Mouse (Mus musculus) heart, adult 9 months (tissue): Measurements from ENCODE around the gene Plekha3.

Experiments used
- DNase-seq, 2 experiments: peaks; one replicate each; pipeline ENCODE4 v3.0.0; 2022; ENCODE audit warnings: low spot score in 2 of 2

The Plekha3 gene

GRCm38 (mm10) chr2:76676401-76677226, 1.5 kb downstream of the Plekha3 start:
- DNase-seq: no peak

DNA sequence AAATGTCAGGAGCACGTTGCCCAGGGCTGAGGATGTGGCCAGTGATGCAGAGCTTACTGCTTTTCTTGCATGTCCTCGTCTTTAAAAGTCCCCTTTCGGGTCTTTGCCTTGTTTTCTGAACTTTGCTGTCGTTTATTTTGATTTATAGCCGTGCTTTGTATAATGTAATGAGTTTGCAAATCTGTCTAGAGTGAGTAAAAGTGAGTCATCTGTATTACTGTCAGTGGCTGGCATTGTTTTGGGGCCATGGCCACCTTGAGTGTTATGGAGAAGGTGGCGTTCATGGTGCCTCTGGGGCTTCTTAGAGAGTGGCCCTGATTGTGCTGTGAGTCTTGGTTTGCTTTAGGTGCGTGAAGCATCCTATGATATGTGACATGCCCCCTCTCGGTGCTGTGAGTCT, 7.2 kb downstream of the Plekha3 start:
- no peak for DNase-seq

DNA sequence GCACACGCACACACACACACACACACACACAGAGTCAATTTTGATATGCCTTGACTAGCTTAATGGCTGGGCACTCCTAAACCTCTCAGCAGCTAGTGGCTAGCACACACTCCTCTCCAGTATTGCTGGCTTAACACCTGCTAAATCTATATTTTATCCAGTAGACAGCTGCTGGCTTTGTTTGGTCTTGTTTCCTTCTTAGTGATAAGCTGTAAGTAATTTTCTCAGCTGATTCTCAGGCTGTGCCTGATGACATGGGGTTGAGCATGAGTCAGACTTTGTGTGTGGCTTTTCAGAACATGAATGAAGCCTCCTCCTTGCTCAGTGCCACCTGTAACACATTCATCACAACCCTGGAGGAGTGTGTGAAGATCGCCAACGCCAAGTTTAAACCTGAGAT, 11.9 kb downstream of the Plekha3 start:
- no peak for DNase-seq

DNA sequence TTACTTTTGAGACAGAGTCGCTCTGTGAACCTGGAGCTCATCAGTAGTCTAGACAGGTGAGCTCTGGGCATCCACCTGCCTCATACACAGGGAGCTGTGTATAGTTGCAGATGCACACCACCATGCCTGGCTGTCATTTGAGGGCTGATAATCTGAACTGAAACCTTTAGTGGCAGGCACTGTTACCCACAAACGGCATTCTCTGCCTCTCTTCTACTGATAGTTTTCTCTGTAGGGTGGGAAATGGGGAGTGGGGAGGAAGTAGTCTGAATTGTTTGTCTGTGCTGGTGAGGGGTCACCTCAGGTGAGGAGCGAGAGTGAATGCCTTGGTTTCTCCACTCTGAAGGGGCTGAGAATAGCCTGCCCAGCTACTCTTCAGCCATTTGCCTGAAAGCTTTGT, 12.5 kb downstream of the Plekha3 start:
- DNase-seq: no peak

DNA sequence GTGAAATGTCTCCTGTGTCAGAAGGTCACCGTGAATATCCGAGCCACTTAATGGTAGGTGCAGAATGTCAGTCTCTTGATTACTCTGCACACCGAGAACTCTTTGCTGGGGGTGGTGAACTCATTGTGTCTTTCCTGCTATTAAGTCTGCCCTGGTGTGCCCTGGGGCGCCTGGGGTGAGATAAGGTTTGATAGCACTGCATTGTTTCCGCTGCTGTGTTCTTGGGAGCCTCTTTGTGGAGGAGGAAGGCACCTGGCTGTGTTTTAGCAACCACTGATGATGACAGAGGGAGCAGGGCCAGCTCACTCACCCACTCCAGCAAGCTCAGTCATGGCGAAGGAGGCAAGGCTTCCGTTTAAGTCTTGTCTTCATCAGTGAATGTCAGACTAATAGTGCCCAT, 13.1 kb downstream of the Plekha3 start:
- no peak for DNase-seq

- DNase-seq: peak; percentile 71 to 81
These were observed 15.5 kb downstream of the Plekha3 start for GRCm38 (mm10) chr2:76690436-76691204.

DNA sequence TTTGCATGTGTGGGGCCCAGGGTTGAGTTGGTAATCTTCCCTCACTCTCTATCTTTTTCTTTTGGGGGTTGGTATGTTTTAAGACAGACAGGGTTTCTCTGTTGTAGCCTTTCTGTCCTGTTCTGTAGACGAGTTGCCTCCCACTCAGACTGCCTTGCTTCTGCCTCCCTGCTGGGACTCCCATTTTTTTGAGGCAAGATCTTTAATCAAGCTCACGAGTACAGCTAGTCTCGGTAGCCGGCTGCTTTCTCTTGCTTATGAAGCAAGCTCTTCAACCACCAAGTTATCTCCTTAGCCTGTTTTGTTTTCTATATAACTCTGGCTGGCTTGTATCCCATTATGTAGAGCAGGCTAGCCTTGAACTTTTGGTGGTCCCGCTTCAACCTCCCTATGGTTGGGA, 18.7 kb downstream of the Plekha3 start:
- no peak for DNase-seq

- DNase-seq: peak in 1 of 2 experiments; percentile 46
These were observed 20.2 kb downstream of the Plekha3 start for GRCm38 (mm10) chr2:76695290-76695689.

DNA sequence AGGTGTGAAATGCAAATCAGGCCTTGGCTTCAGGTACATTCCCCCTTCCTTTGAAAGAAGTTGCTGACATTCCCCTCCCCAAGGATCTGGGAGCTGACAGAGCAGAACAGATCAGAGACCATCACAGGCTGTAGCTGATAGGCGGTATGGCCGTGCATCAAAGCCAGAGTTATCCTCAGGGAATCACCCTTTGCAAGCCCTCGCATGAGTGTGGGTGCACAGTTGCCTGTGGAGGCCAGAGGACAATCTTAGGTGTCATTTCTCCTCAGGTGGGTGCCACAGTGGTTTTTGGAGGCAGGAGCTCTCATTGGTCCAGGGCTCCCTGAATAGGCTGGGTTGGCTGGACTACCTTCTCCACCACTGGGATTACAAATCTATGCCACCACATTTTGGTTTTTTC, 27.1 kb downstream of the Plekha3 start:
- DNase-seq: no peak

DNA sequence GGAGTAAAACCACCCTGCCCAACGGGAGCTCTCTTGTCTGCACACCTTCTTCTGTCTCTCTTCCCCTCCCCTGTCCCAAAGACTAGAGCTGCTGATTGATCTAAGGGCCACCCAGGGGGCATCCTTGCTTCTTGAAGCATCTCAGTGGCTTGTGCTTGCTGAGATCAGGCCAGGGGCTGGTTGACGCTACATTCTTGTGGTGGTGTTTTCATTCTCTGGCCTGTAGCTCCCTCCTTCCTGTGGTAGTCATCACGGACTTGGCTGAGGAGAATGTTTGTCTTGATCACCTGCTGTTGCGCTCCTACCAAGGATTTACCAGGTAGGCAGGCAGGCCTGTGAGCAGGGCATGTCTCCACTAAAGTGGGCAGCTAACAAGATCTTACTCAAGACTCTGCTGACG, 27.7 kb downstream of the Plekha3 start:
- DNase-seq: no peak

GRCm38 (mm10) chr2:76705655-76706054, 30.6 kb downstream of the Plekha3 start:
- DNase-seq: no peak

GRCm38 (mm10) chr2:76708512-76708911, 33.4 kb downstream of the Plekha3 start:
- no peak for DNase-seq

DNA sequence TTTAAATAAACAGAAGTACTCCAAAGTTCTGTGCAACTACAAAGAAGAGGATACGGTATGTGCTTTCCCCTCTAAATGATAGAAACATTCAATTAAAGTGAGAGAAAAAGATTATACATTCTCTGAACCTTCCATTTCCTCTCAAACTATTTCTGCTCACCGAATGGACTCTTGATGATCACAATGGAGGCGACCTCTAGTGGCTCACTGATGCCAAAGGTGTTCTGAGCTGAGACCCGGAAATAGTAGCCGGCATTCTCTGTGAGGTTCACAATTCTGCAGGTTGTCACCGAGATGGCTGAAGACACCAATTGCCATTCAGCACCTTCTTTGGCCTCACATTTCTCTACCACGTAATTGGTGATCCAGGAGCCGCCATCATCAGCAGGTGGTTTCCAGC, 39.9 kb downstream of the Plekha3 start:
- DNase-seq: no peak

DNA sequence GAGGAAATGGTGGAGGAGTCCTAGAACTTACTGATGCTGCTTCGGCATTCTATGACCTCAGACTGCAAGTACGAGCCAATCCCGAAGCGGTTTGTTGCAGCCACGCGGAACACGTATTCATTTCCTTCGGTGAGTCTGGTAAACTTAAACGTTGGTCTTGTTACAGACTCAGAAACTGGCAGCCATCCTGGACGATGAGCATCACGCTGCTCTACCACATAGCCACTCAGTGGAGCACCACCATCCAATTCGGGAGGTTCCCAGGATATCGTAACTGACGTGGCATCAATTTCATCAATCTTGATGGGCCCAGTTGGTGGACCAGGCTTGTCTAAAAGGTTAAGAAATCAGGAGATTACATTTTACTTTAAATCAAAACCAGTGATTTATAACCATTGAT, 44.6 kb downstream of the Plekha3 start:
- no peak for DNase-seq
